Mouse (Mus musculus) kidney, embryonic 15.5 days (tissue): ENCODE data around the gene Atg10. TPM values are rescaled to one million over a fixed set of nuclear protein-coding genes. Genes with fewer than 3 reads are reported as not detected.

ENCODE experiments used
- ATAC-seq: fragments of 200-750 bp; cut with Nextera tagmentation; replicated peaks from 2 replicates; pipeline ENCODE4 v1.8.0; 2017; ENCODE audit warnings: moderate TSS enrichment; ENCODE audit not compliant: low FRiP score
- H3K27ac ChIP-seq: fragments of 300-500 bp; sonication (generic); 2 replicates; pipeline ENCODE4 v1.5.1; 2015; ENCODE audit warnings: mild to moderate bottlenecking, inconsistent platforms
- H3K27me3 ChIP-seq: fragments of 300-500 bp; sonication (generic); 2 replicates; pipeline ENCODE4 v1.6.1; 2015; ENCODE audit warnings: inconsistent platforms
- H3K36me3 ChIP-seq: fragments of 300-500 bp; sonication (generic); 2 replicates; pipeline ENCODE4 v1.6.1; 2015; ENCODE audit warnings: inconsistent platforms
- H3K4me1 ChIP-seq: fragments of 300-500 bp; sonication (generic); 2 replicates; pipeline ENCODE4 v1.6.1; 2015; ENCODE audit warnings: inconsistent platforms
- H3K4me2 ChIP-seq: fragments of 300-500 bp; sonication (generic); 2 replicates; pipeline ENCODE4 v1.6.1; 2015; ENCODE audit warnings: moderate library complexity, mild to moderate bottlenecking, inconsistent platforms
- H3K4me3 ChIP-seq: fragments of 300-500 bp; sonication (generic); replicated peaks from 2 replicates; pipeline ENCODE4 v1.5.1; 2015; ENCODE audit warnings: mild to moderate bottlenecking, inconsistent platforms
- H3K9ac ChIP-seq: fragments of 300-500 bp; sonication (generic); 2 replicates; pipeline ENCODE4 v1.6.1; 2015; ENCODE audit warnings: mild to moderate bottlenecking, inconsistent platforms
- H3K9me3 ChIP-seq: fragments of 300-500 bp; sonication (generic); replicated peaks from 2 replicates; pipeline ENCODE4 v1.6.1; 2016; ENCODE audit warnings: inconsistent platforms
- WGBS: fragments of 180-500 bp; shearing (Covaris S2); methylation state at CpG from one replicate; pipeline ENCODE4 v1.1.7; 2015; ENCODE audit warnings: mixed read lengths; 5-methylcytosine and 5-hydroxymethylcytosine counted together
- polyA plus RNA-seq: library from polyadenylated mRNA; unstranded; fragments of >200 nt; fragmentation: Nextera tagmentation; extraction: Ambion mirVana; gene quantifications from 2 replicates; pipeline ENCODE4 v1.2.1, GENCODE M21; 2015

Gene Atg10
- polyA plus RNA-seq, 1 experiment from 2014 or later = 12.6 TPM

GRCm38 (mm10) chr13:91100417-91100816 lies 123.4 kb downstream of the Atg10 start:
- H3K36me3 ChIP-seq = no peaks in the 10 kb centered on the region
- no peaks in the 10 kb centered on the region for H3K4me1 ChIP-seq
- no peak for ATAC-seq
- no peak overlapping the region for H3K4me2 ChIP-seq
- no peak overlapping the region for H3K9ac ChIP-seq
- no peaks in the 10 kb centered on the region for H3K27me3 ChIP-seq
- 75% methylated on average over 5 of the region's 5 CpGs for WGBS
- H3K4me3 ChIP-seq = no peak overlapping the region
- H3K27ac ChIP-seq = no peak overlapping the region
- H3K9me3 ChIP-seq = no peaks in the 10 kb centered on the region

GRCm38 (mm10) chr13:91094851-91095250 lies 128.9 kb downstream of the Atg10 start:
- H3K36me3 ChIP-seq = no peaks in the 10 kb centered on the region
- H3K9me3 ChIP-seq = no peaks in the 10 kb centered on the region
- H3K27ac ChIP-seq = no peak overlapping the region
- no peak overlapping the region for H3K4me2 ChIP-seq
- WGBS = 76% methylated on average over 4 of the region's 4 CpGs
- 0 out of 2 replicates have a peak, but pooled peaks cover 8% of the 10 kb centered on the region for H3K4me1 ChIP-seq
- H3K9ac ChIP-seq = no peak overlapping the region
- ATAC-seq = no peak
- no peaks in the 10 kb centered on the region for H3K27me3 ChIP-seq
- no peak overlapping the region for H3K4me3 ChIP-seq

- Histone ChIP-seq H3K36me3 (no peaks in the 10 kb centered on the region), H3K4me3 (no peak overlapping the region), H3K9me3 (no peaks in the 10 kb centered on the region), H3K27me3 (no peaks in the 10 kb centered on the region), H3K9ac (no peak overlapping the region), H3K4me1 (0 out of 2 replicates have a peak, but pooled peaks cover 8% of the 10 kb centered on the region), H3K27ac (no peak overlapping the region), H3K4me2 (no peak overlapping the region)
- WGBS = 39% methylated on average over 7 of the region's 7 CpGs
- ATAC-seq = peak; percentile 56; the same call in 1 of the 2 replicates
These were observed 129.6 kb downstream of the Atg10 start for GRCm38 (mm10) chr13:91094196-91094595.

GRCm38 (mm10) chr13:91093610-91094009 lies 130.2 kb downstream of the Atg10 start:
- Histone ChIP-seq H3K27me3 (no peaks in the 10 kb centered on the region), H3K4me3 (no peak overlapping the region), H3K27ac (0 out of 2 replicates have a peak overlapping the region, but pooled peaks have one; percentile 48), H3K36me3 (no peaks in the 10 kb centered on the region), H3K9me3 (no peaks in the 10 kb centered on the region), H3K4me2 (no peak overlapping the region), H3K4me1 (0 out of 2 replicates have a peak, but pooled peaks cover 8% of the 10 kb centered on the region), H3K9ac (no peak overlapping the region)
- 18% methylated on average over 1 of the region's 1 CpGs for WGBS
- no peak; the same call in 1 of the 2 replicates for ATAC-seq

GRCm38 (mm10) chr13:91093162-91093561 lies 130.6 kb downstream of the Atg10 start:
- Histone ChIP-seq H3K27me3 (no peaks in the 10 kb centered on the region), H3K4me3 (no peak overlapping the region), H3K27ac (no peak overlapping the region), H3K4me2 (no peak overlapping the region; the same call in 1 of the 2 replicates), H3K9me3 (no peaks in the 10 kb centered on the region), H3K9ac (no peak overlapping the region), H3K4me1 (0 out of 2 replicates have a peak, but pooled peaks cover 8% of the 10 kb centered on the region), H3K36me3 (no peaks in the 10 kb centered on the region)
- ATAC-seq = no peak
- WGBS = 25% methylated on average over 6 of the region's 6 CpGs

- no peak overlapping the region for H3K27ac ChIP-seq
- H3K36me3 ChIP-seq = no peaks in the 10 kb centered on the region
- 0 out of 2 replicates have a peak, but pooled peaks cover 8% of the 10 kb centered on the region for H3K4me1 ChIP-seq
- no peaks in the 10 kb centered on the region for H3K27me3 ChIP-seq
- 91% methylated on average over 2 of the region's 2 CpGs for WGBS
- H3K4me3 ChIP-seq = no peak overlapping the region
- no peak for ATAC-seq
- H3K4me2 ChIP-seq = no peak overlapping the region
- no peak overlapping the region for H3K9ac ChIP-seq
- H3K9me3 ChIP-seq = no peaks in the 10 kb centered on the region
These were observed 132.0 kb downstream of the Atg10 start for GRCm38 (mm10) chr13:91091731-91092190.

GRCm38 (mm10) chr13:91090861-91091730 lies 132.7 kb downstream of the Atg10 start:
- Histone ChIP-seq H3K4me1 (0 out of 2 replicates have a peak, but pooled peaks cover 8% of the 10 kb centered on the region), H3K4me2 (no peak overlapping the region), H3K36me3 (no peaks in the 10 kb centered on the region), H3K27ac (no peak overlapping the region), H3K4me3 (no peak overlapping the region), H3K9me3 (no peaks in the 10 kb centered on the region), H3K27me3 (no peaks in the 10 kb centered on the region), H3K9ac (no peak overlapping the region)
- no peak; the same call in 1 of the 2 replicates for ATAC-seq
- whole genome bisulfite sequencing = 48% methylated on average over 4 of the region's 4 CpGs

GRCm38 (mm10) chr13:91086361-91086900 lies 137.3 kb downstream of the Atg10 start:
- H3K4me3 ChIP-seq = no peak overlapping the region
- H3K9me3 ChIP-seq = no peaks in the 10 kb centered on the region
- H3K27ac ChIP-seq = no peak overlapping the region
- no peaks in the 10 kb centered on the region for H3K27me3 ChIP-seq
- no peak for ATAC-seq
- H3K9ac ChIP-seq = no peak overlapping the region
- 0 out of 2 replicates have a peak, but pooled peaks cover 2% of the 10 kb centered on the region for H3K4me1 ChIP-seq
- H3K4me2 ChIP-seq = no peak overlapping the region
- WGBS = 84% methylated on average over 12 of the region's 12 CpGs
- H3K36me3 ChIP-seq = no peaks in the 10 kb centered on the region

GRCm38 (mm10) chr13:91072351-91072750 lies 151.4 kb downstream of the Atg10 start:
- Histone ChIP-seq H3K4me3 (no peak overlapping the region), H3K4me2 (no peak overlapping the region), H3K9me3 (no peaks in the 10 kb centered on the region), H3K27me3 (no peaks in the 10 kb centered on the region), H3K9ac (no peak overlapping the region), H3K4me1 (no peaks in the 10 kb centered on the region), H3K27ac (no peak overlapping the region), H3K36me3 (no peaks in the 10 kb centered on the region)
- 89% methylated on average over 2 of the region's 2 CpGs for WGBS
- no peak for ATAC-seq

GRCm38 (mm10) chr13:91060871-91061270 lies 162.9 kb downstream of the Atg10 start:
- 89% methylated on average over 5 of the region's 5 CpGs for WGBS
- Histone ChIP-seq H3K4me3 (no peak overlapping the region), H3K9me3 (no peaks in the 10 kb centered on the region), H3K4me1 (no peaks in the 10 kb centered on the region), H3K27ac (no peak overlapping the region), H3K36me3 (no peaks in the 10 kb centered on the region), H3K9ac (no peak overlapping the region), H3K4me2 (no peak overlapping the region), H3K27me3 (no peaks in the 10 kb centered on the region)
- no peak for ATAC-seq

GRCm38 (mm10) chr13:91048171-91048570 lies 175.6 kb downstream of the Atg10 start:
- no peak overlapping the region for H3K27ac ChIP-seq
- no peak overlapping the region for H3K4me2 ChIP-seq
- 89% methylated on average over 4 of the region's 4 CpGs for WGBS
- H3K9me3 ChIP-seq = peaks cover 8% of the 10 kb centered on the region; the same call in 1 of the 2 replicates
- H3K4me1 ChIP-seq = no peaks in the 10 kb centered on the region
- no peak overlapping the region for H3K9ac ChIP-seq
- ATAC-seq = no peak
- no peak overlapping the region for H3K4me3 ChIP-seq
- H3K27me3 ChIP-seq = no peaks in the 10 kb centered on the region
- H3K36me3 ChIP-seq = no peaks in the 10 kb centered on the region

GRCm38 (mm10) chr13:91046851-91047250 lies 176.9 kb downstream of the Atg10 start:
- peaks cover 6% of the 10 kb centered on the region; the same call in 1 of the 2 replicates for H3K9me3 ChIP-seq
- H3K27ac ChIP-seq = no peak overlapping the region
- no peak overlapping the region for H3K4me3 ChIP-seq
- 78% methylated on average over 5 of the region's 5 CpGs for WGBS
- H3K4me1 ChIP-seq = no peaks in the 10 kb centered on the region
- H3K9ac ChIP-seq = no peak overlapping the region
- no peak for ATAC-seq
- no peaks in the 10 kb centered on the region for H3K27me3 ChIP-seq
- H3K4me2 ChIP-seq = no peak overlapping the region
- H3K36me3 ChIP-seq = no peaks in the 10 kb centered on the region
